Mouse (Mus musculus) heart, embryonic 14.5 days (tissue): ENCODE measurements around the gene Sall1. TPM values are rescaled to one million over a fixed set of nuclear protein-coding genes. Genes with fewer than 3 reads are reported as not detected.

ENCODE experiments used
- ATAC-seq: fragments of 200-750 bp; cut with Nextera tagmentation; 2 replicates; pipeline ENCODE4 v1.8.0; 2017; ENCODE audit warnings: low read depth, moderate TSS enrichment; ENCODE audit not compliant: insufficient number of reproducible peaks, insufficient read depth, low FRiP score
- H3K27ac ChIP-seq, 2 experiments: fragments of 200-500 bp in 1 of 2; fragments of 300-500 bp in 1 of 2; sonication (generic) in 1 of 2; replicated peaks in 1 of 2; 2 replicates each; pipeline ENCODE4 v1.5.1; 2012 to 2014; ENCODE audit warnings: low read depth in 2 of 2, low read length in 2 of 2, control low read depth in 1 of 2, mild to moderate bottlenecking in 1 of 2, mixed read lengths in 1 of 2; ENCODE audit not compliant: control insufficient read depth in 1 of 2, insufficient read depth in 1 of 2
- H3K27me3 ChIP-seq: fragments of 300-500 bp; sonication (generic); 2 replicates; pipeline ENCODE4 v1.6.1; 2014; ENCODE audit warnings: mild to moderate bottlenecking, low read length, control low read depth; ENCODE audit not compliant: control insufficient read depth, insufficient read depth
- H3K36me3 ChIP-seq: fragments of 300-500 bp; sonication (generic); 2 replicates; pipeline ENCODE4 v1.6.1; 2014; ENCODE audit warnings: mild to moderate bottlenecking, control low read depth, low read length, mixed read lengths; ENCODE audit not compliant: control insufficient read depth, insufficient read depth
- H3K4me1 ChIP-seq, 2 experiments: fragments of 200-500 bp in 1 of 2; fragments of 300-500 bp in 1 of 2; sonication (generic) in 1 of 2; 2 replicates each; pipeline ENCODE4 v1.6.1; 2012 to 2014; ENCODE audit warnings: low read length in 2 of 2, control low read depth in 1 of 2, mixed read lengths in 1 of 2; ENCODE audit not compliant: control insufficient read depth in 2 of 2, insufficient read depth in 2 of 2
- H3K4me2 ChIP-seq: fragments of 300-500 bp; sonication (generic); 2 replicates; pipeline ENCODE4 v1.6.1; 2014; ENCODE audit warnings: mild to moderate bottlenecking, low read length
- H3K4me3 ChIP-seq, 2 experiments: fragments of 200-500 bp in 1 of 2; fragments of 300-500 bp in 1 of 2; sonication (generic) in 1 of 2; 2 replicates each; pipeline ENCODE4 v1.5.1; 2012 to 2014; ENCODE audit warnings: low read length in 2 of 2, mild to moderate bottlenecking in 2 of 2, control low read depth in 1 of 2, low read depth in 1 of 2, moderate library complexity in 1 of 2; ENCODE audit not compliant: control insufficient read depth in 1 of 2, insufficient read depth in 1 of 2
- H3K9ac ChIP-seq: fragments of 300-500 bp; sonication (generic); 2 replicates; pipeline ENCODE4 v1.6.1; 2014; ENCODE audit warnings: mild to moderate bottlenecking, low read length
- H3K9me3 ChIP-seq: fragments of 300-500 bp; sonication (generic); 2 replicates; pipeline ENCODE4 v1.6.1; 2016; ENCODE audit warnings: low read length, control low read depth; ENCODE audit not compliant: control insufficient read depth
- WGBS: fragments of 180-500 bp; shearing (Covaris S2); extraction: QIAGEN DNeasy Blood & Tissue Kit; methylation state at CpG from one replicate; pipeline ENCODE4 v1.1.7; 2014; 5-methylcytosine and 5-hydroxymethylcytosine counted together
- polyA plus RNA-seq: library from polyadenylated mRNA; unstranded; fragments of >200 nt; fragmentation: Nextera tagmentation; extraction: Ambion mirVana; gene quantifications from 2 replicates; pipeline ENCODE4 v1.2.1, GENCODE M21; 2014

Gene Sall1
- polyA plus RNA-seq, 1 experiment from 2014 or later, result 4.7 TPM

GRCm38 (mm10) chr8:89039890-89040289, 4.1 kb downstream of the Sall1 start:
- peak overlapping the region; percentile 86 for H3K9ac ChIP-seq
- peak overlapping the region; percentile 97 for H3K4me2 ChIP-seq
- peaks cover 24% of the 10 kb centered on the region for H3K27me3 ChIP-seq
- H3K9me3 ChIP-seq, result no peaks in the 10 kb centered on the region
- H3K27ac ChIP-seq, result peak overlapping the region; percentile 24 to 37
- peak overlapping the region; percentile 30 to 74 for H3K4me3 ChIP-seq
- no peaks in the 10 kb centered on the region for H3K36me3 ChIP-seq
- ATAC-seq, result no peak
- H3K4me1 ChIP-seq, result peaks cover 0 to 3% of the 10 kb centered on the region in 2 experiments; a peak in 2 of 4 replicates
- WGBS, result 47% methylated on average over 6 of the region's 6 CpGs

GRCm38 (mm10) chr8:89038920-89039319, 5.0 kb downstream of the Sall1 start:
- H3K27me3 ChIP-seq, result peaks cover 14% of the 10 kb centered on the region
- ATAC-seq, result no peak
- peak overlapping the region in 1 of 2 experiments; percentile 16; a peak in 2 of 4 replicates for H3K4me3 ChIP-seq
- WGBS, result 60% methylated on average over 4 of the region's 4 CpGs
- H3K27ac ChIP-seq, result no peak overlapping the region
- peak overlapping the region; percentile 97 for H3K4me2 ChIP-seq
- H3K9me3 ChIP-seq, result no peaks in the 10 kb centered on the region
- H3K4me1 ChIP-seq, result peaks cover 0 to 3% of the 10 kb centered on the region in 2 experiments; a peak in 2 of 4 replicates
- no peaks in the 10 kb centered on the region for H3K36me3 ChIP-seq
- 0 out of 2 replicates have a peak overlapping the region, but pooled peaks have one; percentile 25 for H3K9ac ChIP-seq

DNA sequence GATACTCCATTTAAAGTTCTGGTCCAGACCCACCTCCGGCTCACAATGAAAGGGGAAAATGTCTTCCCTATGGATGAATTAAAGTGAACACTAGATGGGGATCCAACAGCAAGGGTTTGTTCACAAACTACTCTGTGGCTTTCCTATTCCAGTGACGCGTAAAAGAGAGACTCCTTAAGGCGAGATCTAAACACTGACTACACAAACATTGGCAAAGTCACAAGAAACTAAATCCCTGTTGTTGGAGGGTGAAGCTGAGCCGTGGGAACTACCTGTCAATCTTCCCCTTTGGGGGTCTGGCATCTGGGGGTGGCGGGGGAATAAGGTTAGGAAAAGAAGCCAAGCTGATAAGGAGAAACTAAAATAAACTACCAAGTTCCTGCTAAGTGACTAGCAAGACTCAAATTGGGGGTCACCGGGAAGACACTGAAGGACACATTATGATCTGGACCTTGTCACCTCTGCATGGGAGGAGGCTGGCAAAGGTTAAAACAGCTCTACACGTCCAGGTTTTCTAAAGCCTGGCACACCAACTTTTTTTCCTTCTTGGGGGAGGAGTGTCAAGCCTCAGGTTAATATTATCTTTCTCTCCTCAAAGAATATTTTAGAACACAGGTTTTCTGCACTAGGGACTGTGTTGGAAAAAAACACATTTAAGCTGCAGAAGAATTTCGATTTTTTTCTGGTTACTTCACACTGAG, 6.3 kb downstream of the Sall1 start:
- no peaks in the 10 kb centered on the region for H3K9me3 ChIP-seq
- H3K4me1 ChIP-seq, result peaks cover 0 to 3% of the 10 kb centered on the region in 2 experiments; a peak in 1 of 4 replicates
- H3K4me3 ChIP-seq, result 0 out of 4 replicates have a peak overlapping the region, but pooled peaks have one; percentile 0 to 5
- H3K27ac ChIP-seq, result peak overlapping the region; percentile 14 to 42; a peak in 2 of 4 replicates
- peak overlapping the region; percentile 28; the same call in 1 of the 2 replicates for H3K9ac ChIP-seq
- no peaks in the 10 kb centered on the region for H3K36me3 ChIP-seq
- peaks cover 5% of the 10 kb centered on the region; the same call in 1 of the 2 replicates for H3K27me3 ChIP-seq
- peak overlapping the region; percentile 97 for H3K4me2 ChIP-seq
- no peak for ATAC-seq
- WGBS, result 16% methylated on average over 9 of the region's 9 CpGs

- H3K36me3 ChIP-seq, result 0 out of 2 replicates have a peak, but pooled peaks cover 13% of the 10 kb centered on the region
- 0 out of 2 replicates have a peak, but pooled peaks cover 4% of the 10 kb centered on the region for H3K27me3 ChIP-seq
Observed at GRCm38 (mm10) chr8:89032412-89032811, 11.6 kb downstream of the Sall1 start.

DNA sequence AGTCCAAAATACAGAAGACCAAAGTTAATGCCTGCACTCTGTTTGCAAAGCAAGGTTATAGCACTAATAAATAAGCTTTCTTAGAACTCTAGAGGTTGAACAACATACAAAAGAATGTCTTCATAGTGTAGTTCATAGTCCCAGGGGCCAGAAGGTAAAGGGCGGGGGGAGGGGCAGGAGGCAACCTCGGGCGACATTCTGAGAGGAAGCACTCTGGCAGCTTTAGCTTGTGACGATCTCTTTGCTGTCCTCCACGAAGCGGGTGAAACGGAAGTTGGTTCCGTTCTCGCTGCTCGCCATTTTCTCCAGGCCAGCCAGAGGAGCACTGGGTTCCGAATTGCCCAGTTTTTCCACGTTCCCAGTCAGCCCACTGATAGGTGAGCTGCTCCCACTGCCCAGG, 15.8 kb downstream of the Sall1 start:
- no peak for ATAC-seq
- Histone ChIP-seq H3K27me3 (peaks cover 15% of the 10 kb centered on the region), H3K4me2 (no peak overlapping the region), H3K9ac (no peak overlapping the region), H3K27ac (no peak overlapping the region), H3K4me3 (no peak overlapping the region), H3K36me3 (0 out of 2 replicates have a peak, but pooled peaks cover 13% of the 10 kb centered on the region), H3K9me3 (no peaks in the 10 kb centered on the region), H3K4me1 (peaks cover 10 to 11% of the 10 kb centered on the region in 2 experiments)
- 57% methylated on average over 12 of the region's 12 CpGs for WGBS

More at GRCm38 (mm10) chr8:89032412-89032811, 11.6 kb downstream of the Sall1 start:
- Histone ChIP-seq H3K9ac (no peak overlapping the region), H3K4me1 (peaks cover 0 to 2% of the 10 kb centered on the region in 2 experiments; a peak in 1 of 4 replicates), H3K4me3 (no peak overlapping the region), H3K9me3 (no peaks in the 10 kb centered on the region), H3K27ac (no peak overlapping the region), H3K4me2 (no peak overlapping the region)
- WGBS, result 84% methylated on average over 13 of the region's 13 CpGs
- ATAC-seq, result no peak

GRCm38 (mm10) chr8:89026139-89026520, 17.8 kb downstream of the Sall1 start:
- H3K4me1 ChIP-seq, result peaks cover 11 to 13% of the 10 kb centered on the region in 2 experiments
- H3K4me2 ChIP-seq, result peak overlapping the region; percentile 84
- ATAC-seq, result no peak
- H3K9me3 ChIP-seq, result no peaks in the 10 kb centered on the region
- H3K27me3 ChIP-seq, result peaks cover 15% of the 10 kb centered on the region
- H3K9ac ChIP-seq, result peak overlapping the region; percentile 57
- H3K27ac ChIP-seq, result 0 out of 4 replicates have a peak overlapping the region, but pooled peaks of 1 of the 2 experiments have one; percentile 29
- WGBS, result 26% methylated on average over 9 of the region's 13 CpGs
- H3K4me3 ChIP-seq, result peak overlapping the region in 1 of 2 experiments; percentile 40; a peak in 2 of 4 replicates
- H3K36me3 ChIP-seq, result no peaks in the 10 kb centered on the region

DNA sequence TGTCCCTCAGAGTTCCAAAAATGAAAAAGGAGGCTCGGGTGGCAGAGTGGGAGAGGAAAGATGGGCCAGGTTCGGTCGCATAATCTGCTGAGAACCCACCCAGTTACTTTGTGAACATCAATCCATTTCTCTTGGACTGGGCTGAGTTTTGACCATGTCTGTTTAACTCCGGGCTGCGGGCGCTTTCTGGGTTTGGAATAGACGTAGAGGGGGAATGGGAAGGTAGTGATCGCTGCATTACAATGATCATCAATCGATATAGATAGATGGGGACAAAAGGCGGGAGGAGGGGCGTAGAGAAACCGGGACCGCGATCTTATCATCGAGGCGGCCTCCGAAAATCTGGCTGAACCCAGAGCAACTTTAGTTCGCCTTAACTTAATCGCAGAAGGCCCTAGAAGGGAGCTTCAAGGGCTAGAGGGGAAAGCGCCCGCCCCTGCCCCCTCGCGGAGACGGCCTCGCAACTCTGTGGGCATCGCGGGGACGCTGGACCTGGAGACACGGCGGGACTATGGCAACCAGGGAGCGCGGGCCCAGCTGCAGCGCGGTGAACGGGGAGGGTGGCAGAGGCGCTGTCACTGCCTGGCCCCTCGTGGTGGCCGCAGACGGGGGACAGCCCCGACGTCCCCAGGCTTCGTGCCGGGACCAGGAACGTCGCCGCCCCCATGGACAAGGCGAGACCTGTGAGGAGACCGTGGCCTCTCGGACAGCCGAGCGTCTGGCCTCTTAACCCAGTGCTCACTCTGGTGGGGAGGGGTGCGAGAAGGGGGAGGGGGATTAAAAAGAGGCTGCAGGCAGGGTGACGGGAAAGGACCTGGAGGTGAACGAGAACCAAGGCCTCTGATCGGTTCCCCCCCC, 18.5 kb downstream of the Sall1 start:
- peaks cover 15% of the 10 kb centered on the region for H3K27me3 ChIP-seq

More for the DNA sequence above, 18.5 kb downstream of the Sall1 start:
- no peaks in the 10 kb centered on the region for H3K9me3 ChIP-seq
- H3K36me3 ChIP-seq, result no peaks in the 10 kb centered on the region
- peak overlapping the region; percentile 1 to 29; a peak in 3 of 4 replicates for H3K27ac ChIP-seq
- WGBS, result 6% methylated on average over 53 of the region's 55 CpGs
- peak overlapping the region; percentile 40 to 53 for H3K4me3 ChIP-seq
- H3K9ac ChIP-seq, result peak overlapping the region; percentile 57
- peak overlapping the region; percentile 84 for H3K4me2 ChIP-seq
- peaks cover 13 to 17% of the 10 kb centered on the region in 2 experiments for H3K4me1 ChIP-seq
- ATAC-seq, result no peak; the same call in 1 of the 2 replicates
